Mouse (Mus musculus): Measurements from ENCODE around the gene Sdr16c6. TPM values are rescaled to one million over a fixed set of nuclear protein-coding genes. Genes with fewer than 3 reads are reported as not detected.

Gene Sdr16c6
- polyA plus RNA-seq (2017; shearing (Covaris generic)) = not detected

GRCm38 (mm10) chr4:4077372-4077771 lies at the start of gene Sdr16c6:
Gene Sdr16c6 (minus strand): TSS chr4:4077522.

Other genes with a start within 250 kb of the Sdr16c6 start
- 1,076 TPM for gene Gm11808, start 103.9 kb downstream of the Sdr16c6 start, polyA plus RNA-seq (2017; shearing (Covaris generic))

Measured in CD4-positive, CD25-positive, alpha-beta regulatory T cell, adult 9 weeks (primary cell).